Mouse (Mus musculus) thymus, postnatal 4 days (tissue): ENCODE data around the gene Acot3.
"Not testable (repeated sequence)": the region's sequence is repeated elsewhere in the genome, so short reads cannot be mapped to it uniquely, and the experiment has no call there.

Source experiments
- DNase-seq: peaks from one replicate; pipeline ENCODE4 v3.0.0; 2021

The Acot3 gene

GRCm38 (mm10) chr12:84051937-84052474, at the start of gene Acot3:
Gene Acot3 (plus strand): TSS chr12:84052144.
- DNase-seq: no peak

DNA sequence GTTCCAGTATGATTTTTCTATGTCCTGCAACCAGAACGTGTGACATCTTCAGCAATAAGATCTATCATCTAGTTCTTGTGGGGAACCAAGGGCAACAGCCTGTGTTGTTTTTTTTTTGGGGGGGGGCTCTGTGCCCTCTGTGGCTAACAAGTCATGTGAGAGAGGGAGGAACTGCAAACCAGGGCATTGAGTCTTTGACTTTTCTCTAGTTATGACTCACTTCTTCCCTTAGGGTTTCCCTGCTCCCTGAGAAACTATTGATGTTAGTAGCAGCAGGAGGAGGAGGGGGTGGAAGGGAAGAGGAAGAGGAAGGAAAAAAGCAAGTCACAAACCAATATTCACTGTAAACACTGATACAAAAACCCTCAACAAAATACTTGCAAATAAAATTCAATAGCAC, 48.1 kb upstream of the Acot3 start:
- DNase-seq: no peak

DNA sequence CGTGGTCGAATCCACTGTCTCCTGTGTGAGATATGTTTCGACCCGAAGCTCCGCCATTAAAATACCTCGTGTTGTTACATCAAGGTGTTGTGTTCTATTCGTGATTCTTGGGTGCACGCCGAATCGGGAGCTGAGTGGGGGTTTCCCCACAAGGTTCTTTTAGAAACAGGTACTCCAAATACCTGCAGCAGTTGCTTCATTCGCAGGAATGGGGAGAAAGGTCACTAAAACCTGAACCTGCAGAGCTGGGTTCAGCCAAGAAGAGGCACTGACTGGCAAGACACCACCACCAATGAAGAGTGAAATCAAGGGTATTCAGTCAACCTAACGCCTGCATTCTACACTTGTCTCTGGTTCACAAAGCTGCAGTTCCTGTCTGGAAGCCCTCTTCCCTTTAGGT, 43.7 kb upstream of the Acot3 start:
- DNase-seq: no peak

DNA sequence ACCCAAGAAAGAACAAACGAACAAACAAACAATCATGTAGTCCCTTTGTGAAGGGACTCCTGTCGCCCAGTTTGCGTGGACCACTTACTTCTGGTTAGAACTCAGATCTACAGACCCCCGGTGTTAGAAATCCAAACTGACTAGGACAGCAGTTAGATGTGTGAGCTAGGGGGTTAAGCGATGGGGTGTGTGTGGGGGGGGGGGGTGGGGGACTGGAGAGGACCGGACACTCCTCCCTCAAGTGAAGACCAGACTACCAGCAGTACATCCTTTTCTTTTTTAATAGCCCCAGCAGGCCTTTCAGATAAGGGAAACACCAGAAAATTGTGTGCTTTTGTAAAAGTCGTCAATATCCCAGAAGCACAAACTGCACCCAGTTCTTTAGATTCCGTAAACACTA, 43.2 kb upstream of the Acot3 start:
- DNase-seq: no peak

DNA sequence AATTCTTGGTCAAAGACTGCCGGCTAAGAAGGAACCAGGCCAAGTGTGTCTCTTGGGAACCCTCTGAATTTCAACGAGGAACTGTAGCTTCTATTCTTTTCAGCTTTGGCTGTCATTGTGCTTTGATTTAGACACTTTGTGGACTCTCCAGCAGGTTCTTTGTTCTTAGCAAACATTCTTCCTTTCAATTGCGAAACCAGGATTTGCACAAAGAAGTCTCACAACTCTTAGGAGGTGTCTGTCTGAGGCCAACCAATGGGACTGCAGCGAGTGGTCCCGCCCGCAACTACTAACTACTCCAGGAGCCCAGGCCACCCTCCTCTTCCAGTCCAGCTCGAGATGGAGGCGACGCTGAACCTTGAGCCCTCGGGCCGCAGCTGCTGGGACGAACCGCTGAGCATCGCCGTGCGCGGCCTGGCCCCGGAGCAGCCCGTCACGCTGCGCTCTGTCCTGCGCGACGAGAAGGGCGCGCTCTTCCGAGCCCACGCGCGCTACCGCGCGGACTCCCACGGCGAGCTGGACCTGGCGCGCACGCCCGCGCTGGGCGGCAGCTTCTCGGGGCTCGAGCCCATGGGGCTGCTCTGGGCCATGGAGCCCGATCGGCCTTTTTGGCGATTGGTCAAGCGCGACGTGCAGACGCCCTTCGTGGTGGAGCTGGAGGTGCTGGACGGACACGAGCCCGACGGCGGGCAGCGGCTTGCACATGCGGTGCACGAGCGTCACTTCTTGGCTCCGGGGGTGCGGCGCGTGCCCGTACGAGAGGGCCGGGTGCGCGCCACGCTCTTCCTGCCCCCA, 42.6 kb upstream of the Acot3 start, which contains the start of gene Acot1:
Gene Acot1, plus strand, starts transcription at position 320 of the 795 bp plus-strand sequence.
- peak; percentile 80 for DNase-seq

DNA sequence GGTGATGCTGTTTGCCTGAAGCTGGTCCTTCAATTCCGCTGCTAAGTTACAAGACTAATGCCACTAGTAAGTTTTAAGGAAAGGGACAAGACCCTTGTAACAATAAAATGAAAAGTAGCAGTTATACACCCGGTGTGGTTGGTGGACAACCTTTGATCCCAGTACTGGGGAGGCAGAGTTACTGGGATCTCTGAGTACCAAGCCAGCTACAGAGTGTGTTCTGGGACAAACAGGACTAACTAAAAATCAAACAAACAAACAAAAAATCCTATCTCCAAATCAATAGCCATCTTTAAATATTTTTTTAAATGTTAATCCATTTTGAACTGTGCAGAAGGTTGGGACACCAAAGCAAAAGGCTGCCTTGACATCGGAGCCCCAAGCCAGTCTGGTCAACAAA, 41.7 kb upstream of the Acot3 start:
- DNase-seq: no peak

- no peak for DNase-seq
Observed at GRCm38 (mm10) chr12:84011251-84012040, 40.5 kb upstream of the Acot3 start.

GRCm38 (mm10) chr12:84013130-84013529, 38.8 kb upstream of the Acot3 start:
- no peak for DNase-seq

- no peak for DNase-seq
Observed at GRCm38 (mm10) chr12:84013701-84014100, 38.2 kb upstream of the Acot3 start.

DNA sequence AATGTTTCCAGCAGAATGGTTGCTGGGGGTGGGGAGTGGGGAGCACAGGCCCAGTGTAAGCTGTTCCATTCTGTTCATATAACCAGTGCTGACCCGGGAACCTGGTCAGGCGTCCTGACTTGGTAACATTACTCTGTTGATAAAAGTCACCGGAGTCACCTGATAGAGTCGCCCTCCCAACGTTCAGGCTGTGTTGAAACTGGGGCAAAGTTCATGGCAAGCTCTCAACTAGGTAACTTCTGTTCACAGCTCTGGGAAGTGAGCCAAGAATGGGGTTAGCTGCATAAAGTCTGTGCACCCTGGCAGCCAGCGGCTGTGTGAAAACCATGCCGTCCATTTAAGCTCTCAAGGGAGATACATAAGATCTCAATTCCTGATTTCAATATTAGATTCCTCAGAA, 31.4 kb upstream of the Acot3 start:
- DNase-seq: not testable (repeated sequence)

DNA sequence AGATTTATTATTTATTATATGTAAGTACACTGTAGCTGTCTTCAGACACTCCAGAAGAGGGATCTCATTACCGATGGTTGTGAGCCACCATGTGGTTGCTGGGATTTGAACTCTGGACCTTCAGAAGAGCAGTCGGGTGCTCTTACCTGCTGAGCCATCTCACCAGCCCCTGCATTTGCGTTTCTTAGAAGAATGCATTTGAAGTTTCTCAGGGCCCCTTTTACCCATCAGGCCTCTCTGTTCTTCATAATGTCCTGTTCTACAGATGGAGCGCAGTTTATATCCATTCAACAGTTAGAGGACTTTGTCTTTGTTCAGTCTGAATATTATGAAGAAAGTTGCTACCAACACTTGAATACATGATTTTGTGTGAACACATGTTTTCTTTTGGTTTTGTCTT, 29.7 kb upstream of the Acot3 start:
- not testable (repeated sequence) for DNase-seq

DNA sequence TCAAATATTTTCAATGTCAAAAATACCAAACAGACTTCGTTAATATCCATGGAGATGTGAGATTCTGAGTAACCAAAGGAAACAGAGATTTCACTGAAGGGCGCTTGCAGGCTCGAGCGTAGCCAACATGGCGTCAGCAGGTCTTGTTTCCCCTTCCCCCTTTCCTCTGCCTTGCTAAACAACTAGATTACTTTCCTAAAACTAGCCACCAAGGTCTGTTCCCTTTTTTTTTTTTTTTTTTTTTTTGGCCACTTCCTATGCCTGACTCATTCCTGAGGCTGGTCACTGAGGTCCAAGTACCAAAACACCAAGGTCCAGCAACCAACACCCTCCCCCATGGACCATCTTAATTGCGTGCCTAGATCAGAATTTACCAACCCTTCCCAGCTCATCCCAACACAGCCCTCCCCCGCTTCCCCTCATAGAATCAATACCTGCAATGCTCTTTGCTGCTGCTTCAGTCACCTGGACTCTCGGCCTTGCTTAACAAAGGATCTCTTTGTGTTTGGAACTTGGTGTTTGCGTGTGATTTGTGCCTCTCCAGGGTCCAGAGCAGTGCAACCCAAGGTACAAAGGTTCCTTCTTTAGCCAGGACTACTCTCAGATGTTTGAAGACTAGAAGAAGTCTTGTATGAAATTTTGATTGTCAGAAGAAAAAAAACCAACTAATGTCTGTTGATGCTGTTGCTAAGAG, 28.7 kb upstream of the Acot3 start:
- DNase-seq: no peak

DNA sequence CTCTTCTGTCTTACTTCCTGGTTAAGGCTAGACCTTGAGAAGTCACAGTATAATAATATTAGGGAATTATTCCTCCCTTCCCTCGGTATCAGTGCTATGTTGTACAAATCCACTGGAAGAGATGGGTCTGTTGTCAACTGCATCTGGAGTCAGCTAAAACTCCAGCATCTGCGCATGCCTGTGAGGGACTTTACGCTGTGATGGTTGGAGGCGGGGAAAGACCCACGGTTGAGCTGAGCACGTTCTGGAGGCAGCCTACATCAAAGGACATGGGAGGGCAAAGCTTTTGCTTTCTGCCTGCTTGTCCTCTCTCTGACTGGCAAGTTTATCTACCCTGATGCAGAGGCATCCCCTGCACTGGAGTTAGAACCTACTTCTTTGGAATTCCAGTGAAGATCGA, 26.1 kb upstream of the Acot3 start:
- no peak for DNase-seq

DNA sequence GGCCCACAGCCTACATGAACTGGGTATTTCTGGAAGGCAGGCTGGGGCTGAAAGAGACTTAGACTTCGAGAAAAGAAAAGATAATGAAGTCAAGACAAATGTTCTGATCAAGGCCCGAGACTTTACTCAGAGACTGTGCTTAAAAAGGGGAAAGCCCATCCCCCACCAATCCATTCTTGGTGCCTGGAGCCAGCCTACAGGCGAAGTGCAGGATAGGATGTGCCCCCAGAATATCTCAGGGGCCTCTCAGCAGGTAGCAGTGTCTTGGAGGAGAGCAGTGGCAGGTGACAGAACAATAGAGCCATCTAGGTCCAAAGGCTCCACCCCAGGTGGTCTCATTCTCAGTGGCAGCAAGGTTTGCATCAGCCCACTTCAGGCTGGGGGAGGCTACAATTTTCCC, 23.6 kb upstream of the Acot3 start:
- not testable (repeated sequence) for DNase-seq

- DNase-seq: not testable (repeated sequence)
Observed at GRCm38 (mm10) chr12:84029043-84029442, 22.9 kb upstream of the Acot3 start.

GRCm38 (mm10) chr12:84030659-84031332, 21.1 kb upstream of the Acot3 start:
- DNase-seq: peak; percentile 78

DNA sequence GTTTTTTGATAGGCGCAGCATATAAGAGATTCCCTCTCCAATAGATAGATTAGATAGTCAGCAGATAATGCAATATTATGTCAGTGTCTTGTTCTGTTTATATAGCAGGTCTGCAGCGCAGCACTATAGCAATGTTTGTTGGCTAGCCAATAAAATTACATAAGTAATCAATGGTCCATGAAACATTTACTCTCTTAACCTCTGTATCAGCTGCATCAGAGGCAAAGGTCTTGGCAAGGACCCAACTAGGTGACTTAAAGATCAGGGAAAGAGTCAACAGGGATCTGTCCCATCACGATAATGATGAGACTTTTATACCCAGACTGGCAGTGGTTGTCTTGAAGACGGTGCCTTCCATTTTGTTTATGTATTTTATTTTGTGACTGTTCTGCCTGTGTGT, 19.1 kb upstream of the Acot3 start:
- no peak for DNase-seq

DNA sequence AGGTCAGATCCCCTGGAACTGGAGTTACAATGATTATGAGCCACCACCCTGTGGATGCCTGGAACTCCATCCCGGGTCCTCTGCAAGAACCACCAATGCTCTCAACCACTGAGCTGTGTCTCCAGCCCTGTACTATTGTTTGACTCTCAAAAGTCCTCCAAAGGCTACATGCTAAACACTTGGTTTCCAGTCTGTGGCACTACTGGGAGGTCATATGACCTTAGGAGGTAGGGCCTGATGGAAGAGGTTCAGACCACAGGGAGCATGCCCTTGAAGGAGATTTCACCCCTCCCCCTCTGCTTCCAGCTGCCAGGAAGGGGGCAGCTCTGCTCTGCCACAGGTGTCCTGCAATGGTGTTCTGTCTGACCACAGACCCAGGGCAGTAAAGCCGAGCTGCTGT, 18.6 kb upstream of the Acot3 start:
- not testable (repeated sequence) for DNase-seq

DNA sequence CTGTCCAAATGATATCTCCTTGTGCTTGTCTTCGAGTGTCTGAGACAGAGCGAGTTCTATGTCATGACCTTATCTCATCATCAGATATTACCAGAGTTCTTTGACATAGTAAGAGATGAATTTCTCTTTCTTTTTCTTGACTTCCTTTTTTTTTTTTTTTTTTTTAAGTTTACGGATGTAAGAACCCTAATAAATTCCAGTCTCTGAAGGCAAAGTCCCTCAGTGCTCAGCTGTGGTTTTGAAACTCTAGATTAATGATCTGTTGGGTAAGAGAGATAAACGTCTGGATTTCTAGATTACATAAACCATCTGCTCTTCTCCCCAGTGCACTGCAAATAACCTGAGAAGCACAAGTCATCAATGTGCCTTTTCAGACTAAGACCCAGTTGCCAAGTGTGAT, 17.8 kb upstream of the Acot3 start:
- no peak for DNase-seq

DNA sequence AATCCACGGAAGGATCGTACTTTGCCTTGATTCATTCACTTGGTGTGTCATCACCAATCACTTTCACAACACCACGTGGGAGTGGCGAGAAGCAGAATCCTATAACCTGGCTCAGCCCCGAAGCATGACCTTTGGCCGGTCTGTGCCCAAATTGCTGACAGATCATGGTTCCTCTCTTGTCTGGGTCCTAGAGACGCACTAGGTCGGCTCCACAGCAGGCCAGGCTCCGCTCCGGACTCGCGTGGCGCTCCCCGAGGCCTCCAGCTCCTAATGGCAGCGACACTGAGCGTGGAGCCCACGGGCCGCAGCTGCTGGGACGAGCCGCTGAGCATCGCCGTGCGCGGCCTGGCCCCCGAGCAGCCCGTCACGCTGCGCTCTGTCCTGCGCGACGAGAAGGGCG, 13.7 kb upstream of the Acot3 start, which contains the start of gene Acot4:
Gene Acot4, plus strand, starts transcription at position 139 of the 400 bp plus-strand sequence.
- peak; percentile 12 for DNase-seq

- DNase-seq: peak; percentile 43
Observed at GRCm38 (mm10) chr12:84038691-84039111, 13.2 kb upstream of the Acot3 start, which contains the start of gene Gm49366. Gene Gm49366 (plus strand): TSS chr12:84038935.

GRCm38 (mm10) chr12:84042248-84042647, 9.7 kb upstream of the Acot3 start:
- no peak for DNase-seq
